Mouse (Mus musculus): ENCODE measurements around the gene Hcn2.
"Not testable (repeated sequence)": the region's sequence is repeated elsewhere in the genome, so short reads cannot be mapped to it uniquely, and the experiment has no call there.

The Hcn2 gene

DNA sequence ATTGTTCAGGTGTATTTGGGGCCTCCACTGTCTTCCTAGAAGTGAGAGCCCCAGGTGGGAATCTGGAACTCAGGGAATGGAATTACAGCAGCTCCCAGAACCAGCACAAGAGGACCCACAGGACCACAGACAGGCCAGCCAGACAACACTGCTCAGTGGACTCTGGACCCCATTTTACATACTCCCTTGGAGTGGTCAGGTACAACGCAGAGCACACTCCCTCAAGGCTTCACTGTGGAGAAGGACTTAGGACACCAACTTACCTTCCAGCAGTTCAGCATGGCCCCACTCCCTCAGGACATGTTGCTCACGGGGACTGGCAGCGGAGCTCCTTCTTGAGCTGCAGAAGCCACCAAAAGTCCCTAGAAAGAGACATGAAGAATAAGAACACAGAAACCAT, 29.0 kb downstream of the Hcn2 start:
- DNase-seq = no peak

DNA sequence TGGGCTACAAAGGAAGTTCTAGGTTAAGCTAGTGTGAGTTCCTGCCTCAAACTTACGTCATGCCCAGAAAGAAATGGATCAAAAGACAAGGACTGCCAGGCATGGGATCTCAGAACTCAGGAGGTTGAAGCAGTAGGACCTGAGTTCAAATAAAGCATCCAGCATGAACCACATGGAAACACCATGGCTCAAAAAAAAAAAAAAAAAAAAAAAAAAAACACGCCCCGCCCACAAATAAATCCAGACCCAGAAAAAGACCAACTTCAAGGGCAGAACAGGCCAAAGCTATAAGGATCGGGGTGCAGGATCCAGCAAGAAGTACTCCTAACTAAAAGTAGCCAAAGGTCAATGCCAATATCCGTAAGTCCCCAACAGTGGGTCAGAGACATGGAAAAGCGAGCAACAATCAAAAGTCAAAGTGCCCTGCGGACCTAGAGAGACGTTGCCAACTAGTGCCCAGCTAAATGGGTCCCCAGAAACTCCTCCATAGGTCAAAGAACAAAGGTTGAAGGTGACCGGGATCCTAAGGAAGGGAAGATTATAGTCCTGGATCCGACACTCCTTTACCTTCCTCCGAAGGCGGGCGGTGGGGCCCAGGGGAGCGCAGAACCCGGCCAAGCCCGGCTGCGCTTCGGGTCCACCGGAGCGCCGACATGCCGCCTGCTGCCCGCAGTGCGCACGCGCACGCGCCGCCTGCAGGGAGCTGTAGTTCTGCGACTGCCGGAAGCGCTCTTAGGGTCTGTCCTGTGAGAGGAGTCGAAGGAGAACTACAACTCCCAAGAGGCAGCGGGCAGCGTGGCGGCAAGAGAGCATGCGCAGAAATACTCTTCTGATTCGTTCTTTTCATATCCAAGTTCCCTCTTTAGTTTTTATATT, 29.7 kb downstream of the Hcn2 start, which contains the start of gene Polrmt:
Gene Polrmt, minus strand, starts transcription at position 684 of the 876 bp plus-strand sequence.
- DNase-seq = peak; percentile 95 to 97

DNA sequence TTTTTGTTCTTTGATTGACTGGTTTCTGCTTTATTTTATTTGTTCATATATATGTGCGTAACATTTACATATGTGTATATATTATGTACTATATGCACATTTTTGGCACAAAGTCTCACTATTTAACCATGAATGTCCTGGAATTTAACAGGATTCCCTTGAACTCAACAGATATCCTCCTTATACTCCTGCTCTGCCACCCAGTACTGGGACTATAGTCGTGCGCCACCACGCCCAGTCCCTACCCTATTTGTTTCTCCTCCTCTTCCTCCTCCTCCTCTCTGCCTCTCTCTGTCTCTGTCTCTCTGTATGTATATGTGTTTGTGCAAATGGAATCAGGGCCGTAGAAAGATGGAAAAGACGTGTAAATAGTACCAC, 30.3 kb downstream of the Hcn2 start:
- DNase-seq = no peak

DNA sequence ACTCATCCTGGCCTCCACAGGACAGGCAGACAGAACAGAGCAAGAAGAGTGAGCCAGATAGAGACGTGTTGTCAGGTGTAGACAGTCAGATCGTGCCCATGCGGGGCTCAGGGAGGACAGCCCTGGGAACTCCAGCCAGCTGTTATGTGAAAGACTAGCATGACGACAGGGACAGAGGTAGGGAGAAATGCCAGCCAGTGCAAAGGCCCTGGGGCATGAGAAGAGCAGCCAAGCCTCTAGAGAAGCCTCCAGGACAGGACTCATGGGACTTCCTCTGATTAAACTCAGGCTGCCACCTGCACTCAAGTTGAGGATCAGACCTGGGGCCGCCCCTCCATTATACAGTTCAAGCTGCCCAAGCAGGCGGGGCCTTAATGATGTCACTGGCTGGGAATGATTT, 32.1 kb downstream of the Hcn2 start:
- no peak for DNase-seq

DNA sequence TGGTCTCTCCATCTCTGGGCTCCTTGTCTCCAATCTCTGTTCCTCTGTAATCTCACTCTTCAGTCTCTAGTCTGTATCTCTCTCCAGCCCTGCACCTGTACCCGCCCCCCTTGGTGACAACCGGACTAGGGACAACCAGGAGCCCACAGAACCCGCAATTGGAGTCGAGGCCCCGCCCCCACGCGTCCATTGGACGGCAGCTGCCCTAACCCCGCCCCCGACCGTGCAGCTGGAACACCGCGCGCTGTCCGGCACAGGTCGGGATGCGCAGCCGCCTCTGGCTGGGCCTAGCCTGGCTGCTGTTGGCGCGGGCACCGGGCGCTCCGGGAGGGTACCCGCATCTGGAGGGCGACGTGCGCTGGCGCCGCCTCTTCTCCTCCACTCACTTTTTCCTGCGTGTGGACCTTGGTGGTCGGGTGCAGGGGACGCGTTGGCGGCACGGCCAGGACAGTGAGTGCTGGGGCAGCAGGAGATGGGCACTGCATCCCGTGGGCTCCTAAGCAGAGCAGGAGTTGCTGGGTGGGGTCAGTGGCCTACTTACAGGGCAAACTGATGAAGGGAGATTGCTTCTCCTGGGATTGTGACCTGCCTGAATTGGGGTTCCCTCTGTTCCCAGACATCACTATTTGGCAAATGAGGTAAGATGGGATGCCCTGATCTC, 38.6 kb downstream of the Hcn2 start, which contains the start of gene Fgf22:
Gene Fgf22, plus strand, starts transcription at position 221 of the 661 bp plus-strand sequence.
- peak; percentile 70 to 86 for DNase-seq

DNA sequence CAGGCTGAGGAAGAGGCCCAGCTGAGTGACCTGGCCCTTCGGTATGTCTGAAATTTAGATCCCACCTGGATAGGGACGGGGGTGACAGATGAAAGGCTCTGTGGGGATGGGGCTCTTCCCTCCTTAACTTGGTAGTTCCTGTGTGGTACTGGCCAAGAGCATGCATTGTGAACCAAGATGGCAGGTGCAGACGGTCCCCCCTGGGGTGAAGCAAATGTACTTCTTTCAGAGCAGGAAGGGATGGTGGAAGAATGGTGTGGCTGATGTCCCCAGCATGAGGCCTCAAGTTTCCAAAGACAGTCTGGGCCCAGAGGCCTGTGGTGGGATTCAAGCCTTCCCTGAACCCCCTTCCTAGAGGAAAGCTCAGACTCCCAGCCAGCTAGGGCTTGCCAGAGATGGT, 39.4 kb downstream of the Hcn2 start:
- peak in 1 of 2 experiments; percentile 58 for DNase-seq

DNA sequence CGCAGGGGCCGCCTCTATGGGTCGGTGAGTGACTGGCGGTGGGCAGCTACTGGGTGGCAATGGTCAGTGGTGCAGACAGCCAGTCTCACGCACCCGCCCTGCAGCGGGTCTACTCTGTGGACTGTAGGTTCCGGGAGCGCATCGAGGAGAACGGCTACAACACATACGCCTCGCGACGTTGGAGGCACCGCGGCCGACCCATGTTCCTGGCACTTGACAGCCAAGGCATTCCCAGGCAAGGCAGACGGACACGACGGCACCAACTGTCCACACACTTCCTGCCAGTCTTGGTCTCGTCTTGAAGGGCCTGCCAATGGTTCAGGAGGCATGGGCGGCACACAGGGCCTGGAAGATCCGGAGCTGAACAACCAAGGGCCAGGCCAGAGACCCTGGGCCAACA, 40.2 kb downstream of the Hcn2 start:
- DNase-seq = no peak

DNA sequence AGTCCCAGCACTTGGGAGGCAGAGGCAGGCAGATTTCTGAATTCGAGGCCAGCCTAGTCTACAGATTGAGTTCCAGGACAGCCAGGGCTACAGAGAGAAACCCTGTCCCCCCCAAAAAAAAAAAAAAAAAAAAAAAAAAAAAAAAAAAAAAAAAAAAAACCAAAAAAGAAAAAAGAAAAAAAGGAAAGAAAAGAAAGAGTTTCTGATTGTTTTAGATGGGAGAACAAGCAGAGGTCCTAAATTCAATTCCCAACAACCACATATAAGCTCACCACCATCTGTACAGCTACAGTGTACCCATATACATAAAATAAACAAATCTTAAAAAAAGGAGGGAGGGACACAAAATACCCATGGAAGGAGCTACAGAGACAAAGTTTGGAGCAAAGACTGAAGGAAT, 43.2 kb downstream of the Hcn2 start:
- not testable (repeated sequence) for DNase-seq

DNA sequence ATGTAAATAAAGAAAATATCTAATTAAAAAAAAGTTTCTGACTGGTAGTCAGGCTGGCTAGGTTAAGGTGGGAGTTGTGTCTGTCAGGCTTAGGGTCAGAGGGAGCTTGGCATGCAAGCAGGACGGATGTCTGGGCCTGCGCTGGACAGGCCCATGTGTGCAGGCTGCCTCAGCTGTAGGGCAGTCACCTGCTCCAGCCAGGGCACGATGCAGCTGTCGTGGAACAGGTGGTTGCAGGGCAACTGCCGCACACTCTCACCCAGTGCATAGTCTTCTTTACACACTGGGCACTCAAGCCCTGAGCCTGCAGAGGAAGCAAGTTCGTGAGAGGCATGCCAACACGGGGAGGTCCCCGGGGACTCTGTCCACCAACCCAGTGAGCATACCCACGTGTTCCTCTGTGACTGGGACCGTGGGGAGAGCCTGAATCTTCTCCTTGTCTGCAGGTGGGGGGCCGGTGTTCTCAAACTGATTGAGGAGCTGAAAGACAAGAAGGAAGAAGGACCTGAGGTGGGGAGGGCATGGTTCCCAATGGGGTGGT, 44.2 kb downstream of the Hcn2 start:
- no peak for DNase-seq

DNA sequence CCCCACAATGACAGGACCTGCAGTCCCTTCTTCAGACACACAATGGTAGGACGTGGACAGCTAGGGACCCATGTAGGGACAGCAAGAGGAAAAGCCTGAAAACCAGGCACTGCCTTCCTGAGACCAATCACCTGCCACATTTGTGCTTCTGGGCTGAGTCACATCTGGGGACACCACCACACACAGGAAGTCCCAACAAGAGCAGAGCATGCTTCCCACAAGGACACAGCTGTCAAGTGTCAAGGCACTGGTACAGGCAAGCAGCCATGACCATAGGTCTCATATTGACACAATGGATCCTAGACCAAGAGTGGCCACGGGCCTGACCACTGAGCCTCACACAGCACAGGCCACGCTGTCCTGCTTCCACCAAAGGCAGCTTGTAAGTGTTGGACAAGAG, 46.4 kb downstream of the Hcn2 start:
- DNase-seq = no peak

DNA sequence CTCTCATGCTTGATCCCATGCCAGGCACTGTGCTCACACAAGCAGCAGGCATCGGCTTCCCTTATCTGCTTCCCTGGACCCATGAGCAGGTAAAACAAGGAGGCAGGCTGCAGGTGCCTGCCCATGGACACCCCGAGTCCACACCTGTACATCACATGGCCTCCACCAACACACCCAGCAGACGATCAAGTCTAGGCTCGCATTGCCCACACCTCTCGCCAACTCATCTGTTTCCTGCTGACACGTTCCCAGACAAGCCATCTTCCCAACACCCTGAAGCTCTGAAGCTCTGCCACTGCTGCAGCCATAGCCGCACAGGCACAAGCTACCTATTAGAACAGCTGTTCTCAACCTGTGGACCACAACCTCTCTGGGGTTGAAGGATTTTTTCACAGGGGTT, 47.8 kb downstream of the Hcn2 start:
- DNase-seq = peak in 1 of 2 experiments; percentile 35

DNA sequence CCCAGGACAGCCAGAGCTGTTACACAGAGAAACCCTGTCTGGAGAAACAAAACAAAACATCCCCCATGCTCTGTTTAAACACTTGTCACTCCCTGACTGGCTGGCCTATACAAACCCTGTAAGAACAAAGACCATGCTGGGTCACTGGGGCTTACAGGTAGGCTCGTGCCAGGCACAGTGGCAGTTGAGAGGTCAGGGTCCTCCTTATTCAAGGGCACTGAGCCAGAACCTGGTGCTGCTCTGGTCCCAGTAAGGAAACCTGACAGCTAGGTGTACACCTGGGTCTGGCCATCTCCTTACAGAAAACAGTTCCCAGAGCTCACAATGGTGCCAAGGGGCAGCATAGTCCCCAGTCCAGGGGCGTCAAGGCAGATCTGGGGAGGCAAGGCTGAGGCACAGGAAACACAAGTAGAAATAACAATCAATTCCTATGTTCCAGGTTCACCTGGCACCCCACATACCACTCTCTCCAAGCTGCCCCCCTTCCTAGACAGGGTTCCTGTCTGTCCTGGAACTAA, 48.9 kb downstream of the Hcn2 start:
- DNase-seq = peak in 1 of 2 experiments; percentile 31

DNA sequence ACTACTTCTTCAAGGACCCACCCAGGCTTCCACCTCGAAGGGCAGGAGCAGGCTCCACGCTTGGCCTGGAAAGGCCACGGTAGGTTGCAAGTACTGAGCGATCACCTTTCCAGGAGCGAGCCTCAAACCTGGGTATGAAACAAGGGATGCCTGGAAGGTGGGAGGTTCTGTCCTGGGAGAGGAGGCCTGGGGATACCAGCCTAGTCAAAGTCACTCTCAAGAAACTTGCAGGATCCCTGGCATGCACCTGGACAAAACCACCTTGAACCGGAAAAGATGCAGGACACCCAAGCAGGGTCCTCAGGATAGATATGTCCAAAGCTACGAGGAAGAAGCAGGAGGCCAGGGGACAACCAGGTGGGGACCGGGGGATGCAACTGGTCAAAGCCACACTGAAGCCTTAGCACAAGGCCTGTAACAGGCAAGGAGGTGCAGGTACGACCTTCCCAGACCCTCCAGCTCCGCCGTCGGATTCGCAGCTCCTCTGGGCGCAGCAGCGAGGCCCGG, 49.6 kb downstream of the Hcn2 start:
- no peak for DNase-seq

DNA sequence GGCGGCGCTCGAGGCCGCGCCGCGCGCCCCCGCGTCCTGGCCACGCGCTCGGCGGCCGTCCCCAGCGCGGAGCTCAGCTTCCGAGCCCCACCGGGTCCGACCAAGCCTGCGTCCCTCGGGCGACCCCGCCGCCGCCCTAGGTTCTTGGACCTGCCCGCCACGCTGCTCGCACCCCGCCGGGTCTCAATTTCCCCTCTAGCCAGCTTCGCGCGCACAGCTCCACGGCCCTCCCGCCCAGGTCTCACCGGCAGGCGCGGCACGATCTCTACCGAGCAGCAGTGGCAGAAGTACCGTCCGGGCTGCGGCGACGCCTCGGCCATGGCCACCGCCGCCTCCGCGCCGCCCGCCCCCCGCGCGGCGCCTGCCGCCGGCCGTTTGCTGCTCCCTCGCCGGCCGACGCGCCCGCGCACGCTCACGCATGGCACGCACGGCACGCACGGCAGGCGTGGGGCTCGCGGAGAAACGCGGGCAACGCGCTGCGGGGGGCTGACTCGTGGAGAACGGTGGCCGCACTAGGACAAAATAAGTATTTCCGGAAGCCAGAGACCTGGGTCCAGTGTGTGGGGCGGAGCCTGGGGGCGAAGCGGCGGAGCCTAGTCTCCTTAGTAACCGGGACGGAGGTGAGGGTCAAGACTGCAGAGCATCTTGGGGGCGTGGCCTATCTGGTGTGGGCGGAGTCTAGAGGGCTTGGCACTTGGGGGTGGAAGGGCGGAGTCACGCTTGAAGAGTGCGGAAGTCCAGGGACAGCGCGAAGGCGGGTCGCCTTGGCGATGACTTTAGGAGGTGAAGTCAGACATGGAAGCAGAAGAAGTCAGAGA, 50.3 kb downstream of the Hcn2 start, which contains the start of gene Rnf126:
Gene Rnf126, minus strand, starts transcription at position 445 of the 818 bp plus-strand sequence.
- DNase-seq = peak; percentile 100

DNA sequence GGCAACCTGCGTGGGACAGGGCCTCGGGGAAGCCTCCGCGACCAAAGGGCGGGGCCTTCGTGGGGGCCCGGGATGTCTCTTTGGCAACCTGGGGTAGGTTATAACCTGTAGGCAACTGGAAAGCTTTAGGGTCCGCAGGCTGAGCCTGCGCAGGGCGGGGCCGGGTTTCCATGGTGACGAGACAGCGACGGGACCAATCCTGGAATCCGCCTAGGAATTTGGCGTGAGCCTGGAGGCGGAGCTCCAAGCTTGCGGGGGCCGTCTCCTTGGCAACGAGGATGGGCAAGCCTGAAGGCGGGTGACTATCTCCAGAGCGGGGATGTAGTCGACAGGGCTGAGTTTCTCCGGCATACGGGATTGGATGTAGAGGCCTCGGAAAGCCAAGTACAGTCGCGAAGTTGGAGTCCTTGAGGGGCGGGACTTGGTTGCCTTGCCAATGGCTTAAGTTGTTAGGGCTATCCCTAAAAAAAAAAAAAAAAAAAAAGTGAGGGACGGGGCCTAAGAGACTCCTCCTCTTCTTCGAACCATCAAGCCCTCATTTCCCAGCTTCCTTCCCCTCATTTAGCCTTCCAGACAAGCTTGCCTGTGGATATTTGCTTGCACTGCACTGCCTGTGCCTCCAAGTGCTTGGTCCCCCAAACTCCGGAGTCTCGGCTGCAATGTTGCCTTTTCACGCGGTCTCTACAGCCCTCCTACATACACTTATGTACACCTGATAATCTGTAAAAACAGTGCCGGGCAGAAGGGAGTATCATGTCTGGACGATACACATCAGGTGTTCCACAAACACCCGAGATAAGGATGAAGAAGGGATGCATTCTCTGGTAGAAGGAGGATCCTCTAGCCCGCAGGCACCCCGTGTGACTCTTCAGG, 51.2 kb downstream of the Hcn2 start:
- DNase-seq = peak; percentile 93 to 97

DNA sequence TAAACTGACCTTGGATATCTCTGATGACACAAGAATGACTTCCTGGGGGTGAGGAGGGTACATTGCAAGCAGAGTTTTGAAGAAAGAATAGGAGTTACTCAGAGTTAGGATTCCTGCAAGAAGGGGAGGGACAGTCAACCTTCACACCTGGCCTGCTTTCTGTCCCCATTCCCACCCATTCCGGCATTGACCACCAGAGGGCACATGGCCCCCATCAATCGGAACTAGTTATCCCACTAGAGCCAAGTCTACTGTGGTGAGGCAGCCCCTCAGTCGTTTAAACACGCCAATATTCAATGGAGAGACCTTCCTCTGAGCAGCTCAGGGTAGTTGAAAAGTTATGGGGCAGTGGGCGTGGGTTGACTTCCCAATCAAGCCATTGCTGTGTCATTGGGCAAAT, 52.0 kb downstream of the Hcn2 start:
- peak; percentile 81 to 85 for DNase-seq

DNA sequence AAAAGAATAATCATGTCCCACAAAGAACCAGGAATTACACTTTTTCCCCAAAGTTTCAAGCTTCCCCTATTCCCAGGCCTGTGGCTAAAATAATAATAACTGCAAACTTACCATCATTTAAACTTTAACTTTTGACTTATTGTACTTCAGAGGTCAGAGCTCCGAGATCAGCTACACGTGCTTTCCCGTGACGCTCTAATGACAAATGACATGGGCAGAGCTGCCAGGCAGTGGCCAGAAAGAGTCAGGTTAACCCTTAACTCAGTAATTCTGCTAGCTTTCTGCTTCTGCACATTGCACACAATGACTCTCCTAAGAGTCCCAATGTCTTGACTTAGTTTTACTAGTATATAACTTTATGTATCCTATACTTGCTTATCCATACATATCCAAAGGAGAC, 52.9 kb downstream of the Hcn2 start:
- no peak for DNase-seq

DNA sequence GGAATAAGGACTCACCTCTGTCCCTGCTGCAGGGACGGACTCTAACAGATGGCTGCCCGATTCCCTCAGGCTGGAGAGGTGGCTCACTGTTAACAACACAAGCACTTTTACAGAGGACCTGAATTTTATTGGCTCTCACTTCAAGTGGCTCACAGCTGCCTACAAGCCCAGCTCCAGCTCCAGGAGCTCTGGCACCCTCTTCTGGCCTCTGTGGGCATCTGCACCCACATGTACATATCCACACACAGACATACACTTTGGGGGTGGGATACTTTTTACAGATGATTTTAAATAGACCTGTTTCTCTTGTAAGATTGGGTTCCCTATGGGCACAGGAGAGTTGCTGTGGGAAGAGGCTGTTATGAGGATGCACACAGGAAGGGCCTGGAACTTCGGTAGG, 55.9 kb downstream of the Hcn2 start:
- no peak for DNase-seq

DNA sequence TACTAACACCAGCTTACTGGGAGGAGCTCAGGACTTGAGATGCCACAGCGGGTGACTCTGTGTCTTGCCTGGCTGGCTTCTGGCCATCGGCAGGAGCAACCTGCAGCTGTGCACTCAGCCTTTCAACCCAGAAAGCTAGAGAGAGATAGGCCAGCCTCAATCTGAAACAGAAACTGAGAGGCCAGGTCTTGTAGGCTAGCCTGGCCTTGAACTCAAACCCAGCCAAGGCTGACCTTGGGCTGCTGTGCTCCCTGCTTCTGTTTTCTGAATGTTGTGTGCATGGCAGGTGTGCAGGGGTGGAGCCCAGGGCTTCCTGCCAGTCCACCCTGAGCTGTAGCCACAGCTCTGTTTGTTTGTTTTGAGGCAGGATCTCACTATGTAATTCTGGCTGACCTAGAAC, 56.8 kb downstream of the Hcn2 start:
- no peak for DNase-seq

DNA sequence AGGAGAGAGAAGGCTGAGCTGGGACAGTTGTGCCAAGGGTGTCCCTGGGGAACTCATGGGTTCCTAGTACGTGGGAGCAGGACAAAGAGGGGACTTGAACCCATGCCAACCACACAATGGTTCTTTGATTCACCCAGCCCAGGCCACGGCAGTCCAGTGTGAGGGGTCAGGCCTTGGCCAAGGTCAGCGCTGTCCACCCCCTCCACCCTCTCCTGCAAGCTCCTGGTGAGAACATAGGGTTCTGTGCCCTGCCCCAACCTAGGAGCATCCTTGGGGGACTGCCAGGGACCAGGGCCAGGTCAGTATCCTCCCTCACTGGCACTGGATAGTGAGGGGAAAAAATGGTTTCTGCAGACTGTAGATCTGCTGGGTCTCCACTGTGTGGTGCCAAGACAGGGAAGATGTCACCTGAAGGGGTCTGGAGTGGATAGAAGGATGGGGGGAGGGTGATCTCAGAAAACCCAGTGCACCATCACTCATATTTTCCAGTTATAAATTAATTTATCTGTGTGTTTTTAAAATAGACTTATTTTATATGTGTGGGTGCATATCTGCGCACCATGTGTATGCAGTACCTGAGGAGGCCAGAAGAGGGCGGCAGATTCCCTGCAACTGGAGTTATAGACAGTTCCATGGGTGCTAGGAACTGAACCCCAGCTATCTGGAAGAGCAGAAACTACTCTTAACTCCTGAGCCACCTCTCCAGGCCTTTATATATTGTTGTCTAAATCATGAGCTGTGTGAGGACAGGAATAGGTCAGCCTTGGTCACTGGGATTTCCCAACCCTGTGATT, 58.2 kb downstream of the Hcn2 start:
- DNase-seq = no peak
